Mouse (Mus musculus) midbrain, embryonic 11.5 days (tissue): ENCODE measurements at regions not wholly inside any gene's neighbourhood (a gene's known extent, or its start where the extent isn't known, plus 50 kb on each side); places are given as distances from the start of the nearest gene placed in this dataset.
"Not testable (repeated sequence)": the region's sequence is repeated elsewhere in the genome, so short reads cannot be mapped to it uniquely, and the experiment has no call there.

Experiments
- ATAC-seq: fragments of 200-750 bp; cut with Nextera tagmentation; 2 replicates; pipeline ENCODE4 v1.8.0; 2017; ENCODE audit warnings: moderate TSS enrichment, moderate library complexity; ENCODE audit not compliant: low FRiP score
- DNase-seq: peaks from one replicate; pipeline ENCODE4 v3.0.0; 2015; ENCODE audit warnings: low spot score; ENCODE audit errors: missing footprints
- H3K27ac ChIP-seq: fragments of 300-500 bp; sonication (generic); 2 replicates; pipeline ENCODE4 v1.5.1; 2014; ENCODE audit warnings: low read depth, low read length
- H3K27me3 ChIP-seq: fragments of 300-500 bp; sonication (generic); 2 replicates; pipeline ENCODE4 v1.6.1; 2014; ENCODE audit warnings: mild to moderate bottlenecking, low read length, moderate library complexity, mixed read lengths; ENCODE audit not compliant: control insufficient read depth, insufficient read depth
- H3K36me3 ChIP-seq: fragments of 300-500 bp; sonication (generic); 2 replicates; pipeline ENCODE4 v1.6.1; 2014; ENCODE audit warnings: mild to moderate bottlenecking, low read length, moderate library complexity, mixed read lengths; ENCODE audit not compliant: control insufficient read depth, insufficient read depth
- H3K4me1 ChIP-seq: fragments of 300-500 bp; sonication (generic); 2 replicates; pipeline ENCODE4 v1.6.1; 2014; ENCODE audit warnings: low read length; ENCODE audit not compliant: control insufficient read depth, insufficient read depth
- H3K4me2 ChIP-seq: fragments of 300-500 bp; sonication (generic); 2 replicates; pipeline ENCODE4 v1.6.1; 2014; ENCODE audit warnings: mild to moderate bottlenecking, moderate library complexity
- H3K4me3 ChIP-seq: fragments of 300-500 bp; sonication (generic); 2 replicates; pipeline ENCODE4 v1.5.1; 2014; ENCODE audit warnings: low read depth, low read length
- H3K9ac ChIP-seq: fragments of 300-500 bp; sonication (generic); 2 replicates; pipeline ENCODE4 v1.6.1; 2014; ENCODE audit warnings: low read length
- H3K9me3 ChIP-seq: fragments of 300-500 bp; sonication (generic); 2 replicates; pipeline ENCODE4 v1.6.1; 2016; ENCODE audit warnings: low read length; ENCODE audit not compliant: control insufficient read depth
- WGBS: fragments of 180-500 bp; shearing (Covaris S2); extraction: QIAGEN DNeasy Blood & Tissue Kit; methylation state at CpG from one replicate; pipeline ENCODE4 v1.1.7; 2014; 5-methylcytosine and 5-hydroxymethylcytosine counted together

- no peak overlapping the region for H3K9ac ChIP-seq
- no peaks in the 10 kb centered on the region for H3K4me1 ChIP-seq
- no peak overlapping the region for H3K4me2 ChIP-seq
- H3K4me3 ChIP-seq: no peak overlapping the region
- WGBS: 14% methylated on average over 10 of the region's 10 CpGs
- peak; percentile 67 for ATAC-seq
- no peaks in the 10 kb centered on the region for H3K36me3 ChIP-seq
- peak; percentile 96 for DNase-seq
- H3K9me3 ChIP-seq: no peaks in the 10 kb centered on the region
- no peaks in the 10 kb centered on the region for H3K27me3 ChIP-seq
- no peak overlapping the region for H3K27ac ChIP-seq
Measured at GRCm38 (mm10) chr16:65629186-65629585, 66.7 kb upstream of the Chmp2b start.

GRCm38 (mm10) chr16:65631680-65632079 lies 69.2 kb upstream of the Chmp2b start:
- Histone ChIP-seq H3K9ac (no peak overlapping the region), H3K4me2 (no peak overlapping the region), H3K27me3 (no peaks in the 10 kb centered on the region), H3K9me3 (no peaks in the 10 kb centered on the region), H3K4me1 (no peaks in the 10 kb centered on the region), H3K4me3 (no peak overlapping the region), H3K27ac (no peak overlapping the region), H3K36me3 (no peaks in the 10 kb centered on the region)
- WGBS: 53% methylated on average over 5 of the region's 5 CpGs
- ATAC-seq (0 out of 2 replicates have a peak, but pooled peaks have one; percentile 17), DNase-seq (no peak)

- H3K9ac ChIP-seq, H3K36me3 ChIP-seq, H3K4me1 ChIP-seq, H3K4me3 ChIP-seq, H3K27me3 ChIP-seq, ATAC-seq, H3K9me3 ChIP-seq, H3K4me2 ChIP-seq, DNase-seq, H3K27ac ChIP-seq: not testable (repeated sequence)
- WGBS: 81% methylated on average over 3 of the region's 3 CpGs
Measured at GRCm38 (mm10) chr16:65646741-65647140, 84.2 kb upstream of the Chmp2b start.

- no peak for ATAC-seq
- H3K4me2 ChIP-seq: no peak overlapping the region
Measured at GRCm38 (mm10) chr16:65649061-65649460, 86.5 kb upstream of the Chmp2b start.

GRCm38 (mm10) chr16:65655490-65655889 lies 93.0 kb upstream of the Chmp2b start:
- Histone ChIP-seq H3K4me1 (no peaks in the 10 kb centered on the region), H3K27me3 (no peaks in the 10 kb centered on the region), H3K9me3 (no peaks in the 10 kb centered on the region), H3K9ac (no peak overlapping the region), H3K36me3 (no peaks in the 10 kb centered on the region), H3K4me2 (no peak overlapping the region), H3K4me3 (no peak overlapping the region), H3K27ac (no peak overlapping the region)
- DNase-seq (no peak), ATAC-seq (peak; percentile 23; the same call in 1 of the 2 replicates)

More at GRCm38 (mm10) chr16:65649061-65649460, 86.5 kb upstream of the Chmp2b start:
- H3K4me1 ChIP-seq: no peaks in the 10 kb centered on the region
- H3K9ac ChIP-seq: no peak overlapping the region
- WGBS: 51% methylated on average over 3 of the region's 3 CpGs
- H3K36me3 ChIP-seq: no peaks in the 10 kb centered on the region
- H3K27ac ChIP-seq: no peak overlapping the region
- H3K9me3 ChIP-seq: no peaks in the 10 kb centered on the region
- no peak overlapping the region for H3K4me3 ChIP-seq
- H3K27me3 ChIP-seq: no peaks in the 10 kb centered on the region
- DNase-seq: no peak

GRCm38 (mm10) chr16:65657829-65658228 lies 95.3 kb upstream of the Chmp2b start:
- no peaks in the 10 kb centered on the region for H3K27me3 ChIP-seq
- no peak overlapping the region for H3K9ac ChIP-seq
- DNase-seq (no peak), ATAC-seq (peak; percentile 75)
- no peak overlapping the region for H3K27ac ChIP-seq
- H3K9me3 ChIP-seq: no peaks in the 10 kb centered on the region
- no peaks in the 10 kb centered on the region for H3K36me3 ChIP-seq
- 23% methylated on average over 2 of the region's 2 CpGs for WGBS
- H3K4me2 ChIP-seq: no peak overlapping the region
- no peak overlapping the region for H3K4me3 ChIP-seq
- no peaks in the 10 kb centered on the region for H3K4me1 ChIP-seq

- Histone ChIP-seq H3K4me3 (no peak overlapping the region), H3K9me3 (no peaks in the 10 kb centered on the region), H3K27ac (no peak overlapping the region), H3K4me2 (no peak overlapping the region), H3K9ac (no peak overlapping the region), H3K36me3 (no peaks in the 10 kb centered on the region), H3K4me1 (no peaks in the 10 kb centered on the region), H3K27me3 (no peaks in the 10 kb centered on the region)
- ATAC-seq (peak; percentile 78), DNase-seq (no peak)
- WGBS: 69% methylated on average over 3 of the region's 3 CpGs
Measured at GRCm38 (mm10) chr16:65664787-65665186, 102.3 kb upstream of the Chmp2b start.

GRCm38 (mm10) chr16:65672116-65672515 lies 109.6 kb upstream of the Chmp2b start:
- Histone ChIP-seq H3K9ac (no peak overlapping the region), H3K4me2 (no peak overlapping the region), H3K9me3 (no peaks in the 10 kb centered on the region), H3K36me3 (no peaks in the 10 kb centered on the region), H3K27ac (no peak overlapping the region), H3K4me3 (no peak overlapping the region), H3K27me3 (no peaks in the 10 kb centered on the region), H3K4me1 (no peaks in the 10 kb centered on the region)
- no peak for DNase-seq
- 92% methylated on average over 2 of the region's 2 CpGs for WGBS
- no peak for ATAC-seq

GRCm38 (mm10) chr16:65683089-65683488 lies 120.6 kb upstream of the Chmp2b start:
- no peak overlapping the region for H3K27ac ChIP-seq
- no peak for ATAC-seq
- 68% methylated on average over 7 of the region's 7 CpGs for WGBS

More at GRCm38 (mm10) chr16:65683089-65683488, 120.6 kb upstream of the Chmp2b start:
- no peaks in the 10 kb centered on the region for H3K4me1 ChIP-seq
- H3K9me3 ChIP-seq: no peaks in the 10 kb centered on the region
- H3K9ac ChIP-seq: no peak overlapping the region
- DNase-seq: no peak
- H3K4me3 ChIP-seq: no peak overlapping the region
- no peaks in the 10 kb centered on the region for H3K27me3 ChIP-seq
- no peak overlapping the region for H3K4me2 ChIP-seq
- H3K36me3 ChIP-seq: no peaks in the 10 kb centered on the region
